Mouse (Mus musculus): ENCODE measurements around the gene Grtp1.

DNA sequence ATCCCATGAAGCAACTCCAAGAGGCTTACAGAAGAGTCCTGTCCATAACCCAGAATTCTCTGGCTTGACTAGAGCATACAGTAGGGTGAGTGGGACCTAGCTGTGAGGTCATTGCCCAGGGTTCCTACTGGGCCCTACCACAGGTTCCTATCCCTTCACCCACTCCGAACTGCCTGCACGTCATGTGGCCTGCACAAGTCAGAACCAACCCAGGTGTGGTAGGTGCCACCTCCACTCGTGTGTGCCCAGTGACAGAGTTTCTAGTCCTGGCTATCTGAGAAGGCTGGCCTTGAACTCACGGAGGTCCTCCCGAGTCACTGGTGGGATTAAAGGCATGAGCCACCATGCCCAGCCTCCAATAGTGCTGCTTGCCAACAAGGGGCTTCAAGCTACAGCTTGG lies 22.3 kb downstream of the Grtp1 start:
- TF ChIP-seq CTCF (IDR thresholded peaks at IDR 0.05; ENCODE audit: control insufficient read depth, insufficient read depth, insufficient replicate concordance, low read depth, low read length) (no peak), POLR2A (IDR thresholded peaks at IDR 0.05; ENCODE audit: control insufficient read depth, low read depth, low read length) (no peak)

Data from testis, adult 2 months (tissue).